Mouse (Mus musculus): Measurements from ENCODE around the gene Gm13698. TPM values are rescaled to one million over a fixed set of nuclear protein-coding genes. Genes with fewer than 3 reads are reported as not detected.
"Not testable (repeated sequence)": the region's sequence is repeated elsewhere in the genome, so short reads cannot be mapped to it uniquely, and the experiment has no call there.

The Gm13698 gene
- polyA plus RNA-seq (2012) = 0.05 and 0.11 TPM in 2 replicates

DNA sequence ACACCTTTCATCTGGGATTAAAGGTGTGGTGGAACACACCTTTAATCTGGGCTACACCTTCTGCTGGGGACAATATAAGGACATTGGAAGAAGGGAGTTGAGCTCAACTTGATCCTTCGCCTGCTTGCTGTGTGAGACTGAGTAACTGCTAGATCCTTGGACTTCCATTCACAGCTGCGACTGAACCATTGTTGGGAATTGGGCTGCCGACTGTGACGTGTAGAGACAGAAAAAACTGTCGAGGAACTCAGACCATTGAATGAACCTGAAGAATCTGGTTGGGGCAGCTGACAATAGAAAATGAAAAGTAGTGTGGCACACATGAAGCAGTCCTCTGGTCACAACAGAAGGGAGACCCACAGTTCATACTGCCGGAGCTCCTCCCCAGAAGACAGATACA lies at the start of gene Gm13698:
TSS of gene Gm13698 (plus strand) at position 301 of the 400 bp plus-strand sequence.
- H3K9me3 ChIP-seq (ENCODE audit: control insufficient read depth, low read length); H3K4me3 ChIP-seq (replicated peaks); H3K36me3 ChIP-seq (ENCODE audit: control insufficient read depth); H3K4me1 ChIP-seq (ENCODE audit: control insufficient read depth); H3K27me3 ChIP-seq (ENCODE audit: control insufficient read depth): not testable (repeated sequence)

DNA sequence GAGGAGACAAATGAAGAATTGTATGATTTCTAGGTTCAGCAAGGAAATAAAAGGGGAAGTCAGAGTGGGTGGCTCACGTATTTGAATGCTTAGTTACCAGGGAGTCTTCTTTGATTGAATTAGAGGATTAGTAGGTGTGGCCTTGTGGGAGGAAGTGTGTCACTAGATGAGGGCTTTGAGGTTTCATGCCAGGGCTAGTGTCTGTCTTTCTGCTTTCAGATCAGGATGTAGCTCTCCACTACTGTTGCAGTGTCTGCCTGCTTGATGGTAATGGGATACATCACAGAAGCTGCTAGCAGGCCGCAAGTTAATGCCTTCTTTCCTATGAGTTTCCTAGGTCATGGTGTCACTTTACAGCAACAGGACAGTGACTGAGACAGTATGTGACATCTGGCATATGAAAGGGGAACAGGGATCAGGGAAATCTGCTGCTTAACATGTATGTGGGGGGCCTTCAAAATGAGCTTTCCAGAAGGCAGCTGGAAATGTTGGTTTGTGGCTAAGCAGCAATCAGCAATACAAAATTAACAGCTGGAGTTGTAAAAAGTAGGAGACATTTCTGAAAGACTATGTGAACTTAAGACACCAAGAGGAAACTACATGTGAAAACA lies 25.9 kb upstream of the Gm13698 start:
- Histone ChIP-seq H3K9me3 (ENCODE audit: control insufficient read depth, low read length) (no peaks in the 10 kb centered on the region), H3K4me1 (ENCODE audit: control insufficient read depth) (no peaks in the 10 kb centered on the region), H3K27me3 (ENCODE audit: control insufficient read depth) (no peaks in the 10 kb centered on the region), H3K4me3 (replicated peaks) (no peak overlapping the region), H3K36me3 (ENCODE audit: control insufficient read depth) (no peaks in the 10 kb centered on the region)
- TF ChIP-seq TAL1 (IDR thresholded peaks at IDR 0.05; ENCODE audit: low read length) (no peak), GATA1 (IDR thresholded peaks at IDR 0.05; ENCODE audit: low read length) (no peak)

DNA sequence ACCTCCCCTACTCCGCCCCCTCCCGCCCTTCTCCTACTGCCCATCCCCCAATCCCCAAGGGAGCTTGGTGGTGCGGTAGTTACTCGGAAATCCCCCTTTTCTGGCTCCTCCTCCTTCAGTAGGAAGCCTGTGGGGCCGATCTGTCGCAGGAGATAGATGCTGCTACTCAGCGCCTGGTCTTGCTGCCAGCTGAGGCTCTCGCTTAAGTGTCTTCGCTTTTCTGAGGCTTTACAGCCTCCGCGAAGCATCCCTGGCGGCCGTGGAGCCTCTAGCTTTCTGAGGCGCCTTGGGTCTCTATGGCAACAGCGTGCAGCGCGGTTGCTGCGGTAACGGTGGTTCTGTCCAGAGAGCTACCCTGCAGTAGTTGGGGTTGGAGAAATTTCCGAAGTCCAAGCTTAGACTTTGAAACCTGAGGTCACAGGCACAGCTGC lies 14.5 kb upstream of the Gm13698 start, which contains the start of gene Zswim2:
TSS of gene Zswim2 (minus strand) at position 298 of the 431 bp plus-strand sequence.
- no peak within 1 kb of the TSS for H3K4me3 ChIP-seq (replicated peaks)
- no peaks in the 10 kb centered on the region; the same call in 1 of the 2 replicates for H3K4me1 ChIP-seq (ENCODE audit: control insufficient read depth)
- no peak for TF ChIP-seq TAL1 (IDR thresholded peaks at IDR 0.05; ENCODE audit: low read length)
- TF ChIP-seq GATA1 (IDR thresholded peaks at IDR 0.05; ENCODE audit: low read length) = no peak
- H3K9me3 ChIP-seq (ENCODE audit: control insufficient read depth, low read length) = no peaks in the 10 kb centered on the region
- no peaks in the 10 kb centered on the region for H3K36me3 ChIP-seq (ENCODE audit: control insufficient read depth)
- peaks cover 5% of the 10 kb centered on the region; the same call in 1 of the 2 replicates for H3K27me3 ChIP-seq (ENCODE audit: control insufficient read depth)

DNA sequence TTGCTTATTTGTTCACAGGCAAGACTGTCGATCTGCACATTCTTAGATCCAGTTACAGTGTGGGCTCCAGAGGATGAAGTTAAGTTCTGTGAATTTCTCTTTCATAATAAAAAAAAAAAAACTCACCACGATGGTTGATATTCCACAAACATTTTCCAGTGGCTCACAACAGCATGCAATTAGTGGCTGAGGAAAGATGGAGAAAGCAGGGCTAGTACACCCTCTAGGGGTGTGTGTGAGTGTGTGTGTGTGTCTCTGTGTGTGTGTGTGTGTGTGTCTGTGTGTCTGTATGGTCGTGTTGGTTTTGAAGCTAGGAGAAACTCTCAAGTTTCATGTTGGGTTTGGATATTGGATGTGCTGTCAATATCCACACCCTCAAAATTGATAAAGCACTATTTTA lies 14.1 kb upstream of the Gm13698 start:
- Histone ChIP-seq H3K9me3 (ENCODE audit: control insufficient read depth, low read length) (no peaks in the 10 kb centered on the region), H3K27me3 (ENCODE audit: control insufficient read depth) (peaks cover 5% of the 10 kb centered on the region; the same call in 1 of the 2 replicates), H3K4me3 (replicated peaks) (no peak overlapping the region), H3K36me3 (ENCODE audit: control insufficient read depth) (no peaks in the 10 kb centered on the region), H3K4me1 (ENCODE audit: control insufficient read depth) (no peaks in the 10 kb centered on the region; the same call in 1 of the 2 replicates)
- no peak for TF ChIP-seq TAL1 (IDR thresholded peaks at IDR 0.05; ENCODE audit: low read length)
- no peak for TF ChIP-seq GATA1 (IDR thresholded peaks at IDR 0.05; ENCODE audit: low read length)

DNA sequence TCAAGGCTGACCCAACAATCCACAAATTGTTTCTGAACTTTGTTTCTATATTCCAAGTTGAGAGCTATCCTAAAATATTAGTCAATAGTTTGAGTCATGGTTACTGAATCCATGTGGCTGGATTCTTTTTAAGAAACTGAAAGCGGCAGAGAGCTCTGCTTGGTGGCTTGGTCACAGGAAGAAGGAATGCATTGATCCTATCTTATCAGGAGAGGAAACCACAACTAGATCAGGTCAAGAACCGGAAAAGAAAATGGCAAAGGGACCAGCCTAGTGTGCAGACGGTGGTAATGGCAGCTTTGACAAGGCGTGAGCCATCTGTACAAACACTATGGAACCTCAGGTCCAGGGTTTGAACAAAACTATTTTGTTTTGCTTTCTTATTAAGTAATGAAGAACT lies 13.7 kb upstream of the Gm13698 start:
- peaks cover 5% of the 10 kb centered on the region; the same call in 1 of the 2 replicates for H3K27me3 ChIP-seq (ENCODE audit: control insufficient read depth)
- no peak for TF ChIP-seq TAL1 (IDR thresholded peaks at IDR 0.05; ENCODE audit: low read length)
- no peak for TF ChIP-seq GATA1 (IDR thresholded peaks at IDR 0.05; ENCODE audit: low read length)
- no peaks in the 10 kb centered on the region for H3K9me3 ChIP-seq (ENCODE audit: control insufficient read depth, low read length)

DNA sequence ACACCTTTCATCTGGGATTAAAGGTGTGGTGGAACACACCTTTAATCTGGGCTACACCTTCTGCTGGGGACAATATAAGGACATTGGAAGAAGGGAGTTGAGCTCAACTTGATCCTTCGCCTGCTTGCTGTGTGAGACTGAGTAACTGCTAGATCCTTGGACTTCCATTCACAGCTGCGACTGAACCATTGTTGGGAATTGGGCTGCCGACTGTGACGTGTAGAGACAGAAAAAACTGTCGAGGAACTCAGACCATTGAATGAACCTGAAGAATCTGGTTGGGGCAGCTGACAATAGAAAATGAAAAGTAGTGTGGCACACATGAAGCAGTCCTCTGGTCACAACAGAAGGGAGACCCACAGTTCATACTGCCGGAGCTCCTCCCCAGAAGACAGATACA lies 5.7 kb downstream of the Gm13698 start, which contains the start of gene Gm13693:
TSS of gene Gm13693 (plus strand) at position 301 of the 400 bp plus-strand sequence.
- H3K36me3 ChIP-seq (ENCODE audit: control insufficient read depth); H3K4me1 ChIP-seq (ENCODE audit: control insufficient read depth); H3K27me3 ChIP-seq (ENCODE audit: control insufficient read depth); H3K4me3 ChIP-seq (replicated peaks); H3K9me3 ChIP-seq (ENCODE audit: control insufficient read depth, low read length): not testable (repeated sequence)

More for the DNA sequence above, 13.7 kb upstream of the Gm13698 start:
- no peaks in the 10 kb centered on the region; the same call in 1 of the 2 replicates for H3K4me1 ChIP-seq (ENCODE audit: control insufficient read depth)
- H3K4me3 ChIP-seq (replicated peaks) = no peak overlapping the region
- no peaks in the 10 kb centered on the region for H3K36me3 ChIP-seq (ENCODE audit: control insufficient read depth)

DNA sequence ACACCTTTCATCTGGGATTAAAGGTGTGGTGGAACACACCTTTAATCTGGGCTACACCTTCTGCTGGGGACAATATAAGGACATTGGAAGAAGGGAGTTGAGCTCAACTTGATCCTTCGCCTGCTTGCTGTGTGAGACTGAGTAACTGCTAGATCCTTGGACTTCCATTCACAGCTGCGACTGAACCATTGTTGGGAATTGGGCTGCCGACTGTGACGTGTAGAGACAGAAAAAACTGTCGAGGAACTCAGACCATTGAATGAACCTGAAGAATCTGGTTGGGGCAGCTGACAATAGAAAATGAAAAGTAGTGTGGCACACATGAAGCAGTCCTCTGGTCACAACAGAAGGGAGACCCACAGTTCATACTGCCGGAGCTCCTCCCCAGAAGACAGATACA lies 11.5 kb downstream of the Gm13698 start, which contains the start of gene Gm13695:
TSS of gene Gm13695 (plus strand) at position 301 of the 400 bp plus-strand sequence.
- not testable (repeated sequence) for H3K36me3 ChIP-seq (ENCODE audit: control insufficient read depth); H3K4me1 ChIP-seq (ENCODE audit: control insufficient read depth); H3K4me3 ChIP-seq (replicated peaks); H3K27me3 ChIP-seq (ENCODE audit: control insufficient read depth); H3K9me3 ChIP-seq (ENCODE audit: control insufficient read depth, low read length)

DNA sequence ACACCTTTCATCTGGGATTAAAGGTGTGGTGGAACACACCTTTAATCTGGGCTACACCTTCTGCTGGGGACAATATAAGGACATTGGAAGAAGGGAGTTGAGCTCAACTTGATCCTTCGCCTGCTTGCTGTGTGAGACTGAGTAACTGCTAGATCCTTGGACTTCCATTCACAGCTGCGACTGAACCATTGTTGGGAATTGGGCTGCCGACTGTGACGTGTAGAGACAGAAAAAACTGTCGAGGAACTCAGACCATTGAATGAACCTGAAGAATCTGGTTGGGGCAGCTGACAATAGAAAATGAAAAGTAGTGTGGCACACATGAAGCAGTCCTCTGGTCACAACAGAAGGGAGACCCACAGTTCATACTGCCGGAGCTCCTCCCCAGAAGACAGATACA lies 17.3 kb downstream of the Gm13698 start, which contains the start of gene Gm13696:
TSS of gene Gm13696 (plus strand) at position 301 of the 400 bp plus-strand sequence.
- not testable (repeated sequence) for H3K36me3 ChIP-seq (ENCODE audit: control insufficient read depth); H3K9me3 ChIP-seq (ENCODE audit: control insufficient read depth, low read length); H3K4me3 ChIP-seq (replicated peaks); H3K27me3 ChIP-seq (ENCODE audit: control insufficient read depth); H3K4me1 ChIP-seq (ENCODE audit: control insufficient read depth)

DNA sequence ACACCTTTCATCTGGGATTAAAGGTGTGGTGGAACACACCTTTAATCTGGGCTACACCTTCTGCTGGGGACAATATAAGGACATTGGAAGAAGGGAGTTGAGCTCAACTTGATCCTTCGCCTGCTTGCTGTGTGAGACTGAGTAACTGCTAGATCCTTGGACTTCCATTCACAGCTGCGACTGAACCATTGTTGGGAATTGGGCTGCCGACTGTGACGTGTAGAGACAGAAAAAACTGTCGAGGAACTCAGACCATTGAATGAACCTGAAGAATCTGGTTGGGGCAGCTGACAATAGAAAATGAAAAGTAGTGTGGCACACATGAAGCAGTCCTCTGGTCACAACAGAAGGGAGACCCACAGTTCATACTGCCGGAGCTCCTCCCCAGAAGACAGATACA lies 23.1 kb downstream of the Gm13698 start, which contains the start of gene Gm13694:
TSS of gene Gm13694 (plus strand) at position 301 of the 400 bp plus-strand sequence.
- H3K36me3 ChIP-seq (ENCODE audit: control insufficient read depth); H3K4me3 ChIP-seq (replicated peaks); H3K4me1 ChIP-seq (ENCODE audit: control insufficient read depth); H3K9me3 ChIP-seq (ENCODE audit: control insufficient read depth, low read length); H3K27me3 ChIP-seq (ENCODE audit: control insufficient read depth): not testable (repeated sequence)

DNA sequence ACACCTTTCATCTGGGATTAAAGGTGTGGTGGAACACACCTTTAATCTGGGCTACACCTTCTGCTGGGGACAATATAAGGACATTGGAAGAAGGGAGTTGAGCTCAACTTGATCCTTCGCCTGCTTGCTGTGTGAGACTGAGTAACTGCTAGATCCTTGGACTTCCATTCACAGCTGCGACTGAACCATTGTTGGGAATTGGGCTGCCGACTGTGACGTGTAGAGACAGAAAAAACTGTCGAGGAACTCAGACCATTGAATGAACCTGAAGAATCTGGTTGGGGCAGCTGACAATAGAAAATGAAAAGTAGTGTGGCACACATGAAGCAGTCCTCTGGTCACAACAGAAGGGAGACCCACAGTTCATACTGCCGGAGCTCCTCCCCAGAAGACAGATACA lies 28.9 kb downstream of the Gm13698 start, which contains the start of gene Gm13697:
TSS of gene Gm13697 (plus strand) at position 301 of the 400 bp plus-strand sequence.
- H3K4me1 ChIP-seq (ENCODE audit: control insufficient read depth); H3K36me3 ChIP-seq (ENCODE audit: control insufficient read depth); H3K27me3 ChIP-seq (ENCODE audit: control insufficient read depth); H3K4me3 ChIP-seq (replicated peaks); H3K9me3 ChIP-seq (ENCODE audit: control insufficient read depth, low read length): not testable (repeated sequence)

DNA sequence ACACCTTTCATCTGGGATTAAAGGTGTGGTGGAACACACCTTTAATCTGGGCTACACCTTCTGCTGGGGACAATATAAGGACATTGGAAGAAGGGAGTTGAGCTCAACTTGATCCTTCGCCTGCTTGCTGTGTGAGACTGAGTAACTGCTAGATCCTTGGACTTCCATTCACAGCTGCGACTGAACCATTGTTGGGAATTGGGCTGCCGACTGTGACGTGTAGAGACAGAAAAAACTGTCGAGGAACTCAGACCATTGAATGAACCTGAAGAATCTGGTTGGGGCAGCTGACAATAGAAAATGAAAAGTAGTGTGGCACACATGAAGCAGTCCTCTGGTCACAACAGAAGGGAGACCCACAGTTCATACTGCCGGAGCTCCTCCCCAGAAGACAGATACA lies 34.8 kb downstream of the Gm13698 start, which contains the start of gene Gm13691:
TSS of gene Gm13691 (plus strand) at position 301 of the 400 bp plus-strand sequence.
- not testable (repeated sequence) for H3K9me3 ChIP-seq (ENCODE audit: control insufficient read depth, low read length); H3K27me3 ChIP-seq (ENCODE audit: control insufficient read depth); H3K36me3 ChIP-seq (ENCODE audit: control insufficient read depth); H3K4me1 ChIP-seq (ENCODE audit: control insufficient read depth); H3K4me3 ChIP-seq (replicated peaks)

DNA sequence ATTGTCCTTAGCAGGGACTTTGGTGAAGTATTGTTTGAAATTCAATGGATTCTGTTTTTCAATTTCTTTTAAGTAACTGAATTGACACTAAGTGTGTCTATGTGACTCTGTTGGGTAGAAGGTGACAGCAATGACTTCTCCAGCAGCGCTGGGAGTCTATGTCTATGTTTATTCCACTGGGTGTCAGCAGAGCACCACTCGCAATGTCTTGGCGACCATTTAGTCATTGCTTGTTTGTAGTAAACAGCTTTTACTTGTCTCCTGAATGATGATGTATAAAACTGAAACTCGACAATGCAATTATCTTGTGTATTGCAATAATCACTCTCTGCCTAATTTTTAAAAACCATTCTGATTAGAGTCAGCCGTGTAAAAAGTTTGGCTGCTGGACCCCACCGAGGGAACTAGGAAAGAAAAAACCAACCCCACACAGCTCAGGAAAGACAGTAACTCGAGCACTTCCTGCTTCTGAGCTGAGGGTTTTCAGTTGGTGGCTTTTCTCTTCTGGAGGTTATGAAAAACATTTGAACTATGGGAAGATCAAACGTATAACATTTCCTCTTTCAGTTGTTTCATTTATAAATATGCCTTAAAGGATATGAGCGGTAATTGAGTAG lies 38.3 kb downstream of the Gm13698 start:
- not testable (repeated sequence) for H3K36me3 ChIP-seq (ENCODE audit: control insufficient read depth); H3K4me3 ChIP-seq (replicated peaks); H3K4me1 ChIP-seq (ENCODE audit: control insufficient read depth); H3K9me3 ChIP-seq (ENCODE audit: control insufficient read depth, low read length); H3K27me3 ChIP-seq (ENCODE audit: control insufficient read depth)

DNA sequence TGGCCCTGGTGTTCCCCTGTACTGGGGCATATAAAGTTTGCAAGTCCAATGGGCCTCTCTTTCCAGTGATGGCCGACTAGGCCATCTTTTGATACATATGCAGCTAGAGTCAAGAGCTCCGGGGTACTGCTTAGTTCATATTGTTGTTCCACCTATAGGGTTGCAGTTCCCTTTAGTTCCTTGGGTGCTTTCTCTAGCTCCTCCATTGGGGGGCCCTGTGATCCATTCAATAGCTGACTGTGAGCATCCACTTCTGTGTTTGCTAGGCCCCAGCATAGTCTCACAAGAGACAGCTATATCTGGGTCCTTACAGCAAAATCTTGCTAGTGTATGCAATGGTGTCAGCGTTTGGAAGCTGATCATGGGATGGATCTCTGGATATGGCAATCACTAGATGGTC lies 39.0 kb downstream of the Gm13698 start:
- not testable (repeated sequence) for H3K9me3 ChIP-seq (ENCODE audit: control insufficient read depth, low read length); H3K27me3 ChIP-seq (ENCODE audit: control insufficient read depth); H3K36me3 ChIP-seq (ENCODE audit: control insufficient read depth); H3K4me1 ChIP-seq (ENCODE audit: control insufficient read depth); H3K4me3 ChIP-seq (replicated peaks)

All from erythroblast, embryonic 14.5 days (primary cell).